Mouse (Mus musculus) midbrain, embryonic 16.5 days (tissue): ENCODE data around the gene Ceacam16. TPM values are rescaled to one million over a fixed set of nuclear protein-coding genes. Genes with fewer than 3 reads are reported as not detected.

Experiments
- ATAC-seq: fragments of 200-750 bp; cut with Nextera tagmentation; 2 replicates; pipeline ENCODE4 v1.8.0; 2017; ENCODE audit warnings: moderate TSS enrichment
- H3K27ac ChIP-seq: fragments of 300-500 bp; sonication (generic); 2 replicates; pipeline ENCODE4 v1.5.1; 2014; ENCODE audit warnings: mild to moderate bottlenecking, low read length, mixed read lengths
- H3K27me3 ChIP-seq: fragments of 300-500 bp; sonication (generic); 2 replicates; pipeline ENCODE4 v1.6.1; 2014; ENCODE audit warnings: low read depth, low read length, mixed read lengths; ENCODE audit not compliant: control insufficient read depth, insufficient read depth
- H3K36me3 ChIP-seq: fragments of 300-500 bp; sonication (generic); 2 replicates; pipeline ENCODE4 v1.6.1; 2014; ENCODE audit warnings: mild to moderate bottlenecking, low read length, moderate library complexity, mixed read lengths; ENCODE audit not compliant: control insufficient read depth, insufficient read depth
- H3K4me1 ChIP-seq: fragments of 300-500 bp; sonication (generic); 2 replicates; pipeline ENCODE4 v1.6.1; 2014; ENCODE audit warnings: mild to moderate bottlenecking, low read length, mixed read lengths; ENCODE audit not compliant: control insufficient read depth, insufficient read depth
- H3K4me2 ChIP-seq: fragments of 300-500 bp; sonication (generic); 2 replicates; pipeline ENCODE4 v1.6.1; 2014; ENCODE audit warnings: mild to moderate bottlenecking, low read length, mixed read lengths
- H3K4me3 ChIP-seq: fragments of 300-500 bp; sonication (generic); 2 replicates; pipeline ENCODE4 v1.5.1; 2014; ENCODE audit warnings: low read depth, mild to moderate bottlenecking, low read length, moderate library complexity, mixed read lengths
- H3K9ac ChIP-seq: fragments of 300-500 bp; sonication (generic); 2 replicates; pipeline ENCODE4 v1.6.1; 2014; ENCODE audit warnings: low read depth, low read length, mixed read lengths
- H3K9me3 ChIP-seq: fragments of 300-500 bp; sonication (generic); replicated peaks from 2 replicates; pipeline ENCODE4 v1.6.1; 2014; ENCODE audit warnings: mild to moderate bottlenecking, low read length, mixed read lengths; ENCODE audit not compliant: control insufficient read depth, poor library complexity, severe bottlenecking
- WGBS: fragments of 180-500 bp; shearing (Covaris S2); extraction: QIAGEN DNeasy Blood & Tissue Kit; methylation state at CpG from one replicate; pipeline ENCODE4 v1.1.7; 2014; 5-methylcytosine and 5-hydroxymethylcytosine counted together
- polyA plus RNA-seq: library from polyadenylated mRNA; unstranded; fragments of >200 nt; fragmentation: Nextera tagmentation; extraction: Ambion mirVana; gene quantifications from 2 replicates; pipeline ENCODE4 v1.2.1, GENCODE M21; 2015

The Ceacam16 gene
- polyA plus RNA-seq, 1 experiment from 2014 or later = 1.6 TPM

- ATAC-seq = peak; percentile 91
- peak within 1 kb of the TSS; percentile 81 for H3K9ac ChIP-seq
- 2% methylated on average over 33 of the region's 33 CpGs for WGBS
These were observed 9.1 kb downstream of the Ceacam16 start, which contains the start of gene Gm19345 for GRCm38 (mm10) chr7:19851858-19852570. Gene Gm19345 (plus strand): TSS chr7:19852003.

GRCm38 (mm10) chr7:19844521-19845171 lies 16.5 kb downstream of the Ceacam16 start:
- Histone ChIP-seq H3K4me1 (no peaks in the 10 kb centered on the region; the same call in 1 of the 2 replicates), H3K27me3 (peaks cover 11% of the 10 kb centered on the region; the same call in 1 of the 2 replicates), H3K4me2 (no peak overlapping the region), H3K4me3 (no peak overlapping the region), H3K36me3 (no peaks in the 10 kb centered on the region), H3K9ac (no peak overlapping the region), H3K27ac (no peak overlapping the region), H3K9me3 (no peaks in the 10 kb centered on the region)
- ATAC-seq = no peak
- WGBS = 63% methylated on average over 14 of the region's 15 CpGs

More at GRCm38 (mm10) chr7:19851858-19852570, 9.1 kb downstream of the Ceacam16 start, which contains the start of gene Gm19345:
- Histone ChIP-seq H3K9me3 (no peaks in the 10 kb centered on the region), H3K4me1 (no peaks in the 10 kb centered on the region), H3K27me3 (no peaks in the 10 kb centered on the region), H3K4me3 (peak within 1 kb of the TSS; percentile 53), H3K27ac (peak within 1 kb of the TSS; percentile 80), H3K4me2 (peak within 1 kb of the TSS; percentile 68), H3K36me3 (no peaks in the 10 kb centered on the region)

- 3% methylated on average over 11 of the region's 11 CpGs for WGBS
- Histone ChIP-seq H3K36me3 (no peaks in the 10 kb centered on the region), H3K4me3 (no peak overlapping the region), H3K9ac (no peak overlapping the region), H3K27me3 (peaks cover 11% of the 10 kb centered on the region; the same call in 1 of the 2 replicates), H3K4me1 (no peaks in the 10 kb centered on the region; the same call in 1 of the 2 replicates), H3K27ac (no peak overlapping the region), H3K4me2 (no peak overlapping the region), H3K9me3 (no peaks in the 10 kb centered on the region)
- ATAC-seq = peak; percentile 68; the same call in 1 of the 2 replicates
These were observed 17.5 kb downstream of the Ceacam16 start for GRCm38 (mm10) chr7:19843561-19843960.

GRCm38 (mm10) chr7:19842885-19843504 lies 18.1 kb downstream of the Ceacam16 start:
- no peaks in the 10 kb centered on the region for H3K9me3 ChIP-seq
- ATAC-seq = no peak
- no peak overlapping the region for H3K4me2 ChIP-seq
- no peaks in the 10 kb centered on the region for H3K36me3 ChIP-seq
- no peak overlapping the region for H3K9ac ChIP-seq
- 25% methylated on average over 19 of the region's 19 CpGs for WGBS
- no peaks in the 10 kb centered on the region; the same call in 1 of the 2 replicates for H3K4me1 ChIP-seq
- H3K4me3 ChIP-seq = no peak overlapping the region
- no peak overlapping the region for H3K27ac ChIP-seq
- peaks cover 11% of the 10 kb centered on the region; the same call in 1 of the 2 replicates for H3K27me3 ChIP-seq

- Histone ChIP-seq H3K9ac (no peak overlapping the region), H3K4me2 (no peak overlapping the region), H3K4me1 (no peaks in the 10 kb centered on the region; the same call in 1 of the 2 replicates), H3K27ac (no peak overlapping the region), H3K9me3 (no peaks in the 10 kb centered on the region), H3K4me3 (no peak overlapping the region), H3K27me3 (peaks cover 11% of the 10 kb centered on the region; the same call in 1 of the 2 replicates), H3K36me3 (no peaks in the 10 kb centered on the region)
- 82% methylated on average over 21 of the region's 21 CpGs for WGBS
- no peak for ATAC-seq
These were observed 19.2 kb downstream of the Ceacam16 start for GRCm38 (mm10) chr7:19841686-19842413.

- peaks cover 9% of the 10 kb centered on the region; the same call in 1 of the 2 replicates for H3K27me3 ChIP-seq
- 85% methylated on average over 3 of the region's 3 CpGs for WGBS
- H3K4me2 ChIP-seq = no peak overlapping the region
- H3K36me3 ChIP-seq = no peaks in the 10 kb centered on the region
- H3K4me1 ChIP-seq = no peaks in the 10 kb centered on the region; the same call in 1 of the 2 replicates
- no peak overlapping the region for H3K27ac ChIP-seq
- no peak overlapping the region for H3K4me3 ChIP-seq
- no peak for ATAC-seq
- H3K9me3 ChIP-seq = no peaks in the 10 kb centered on the region
- no peak overlapping the region for H3K9ac ChIP-seq
These were observed 20.2 kb downstream of the Ceacam16 start for GRCm38 (mm10) chr7:19840936-19841335.

- no peak for ATAC-seq
- Histone ChIP-seq H3K4me3 (no peak overlapping the region), H3K36me3 (no peaks in the 10 kb centered on the region), H3K9me3 (no peaks in the 10 kb centered on the region), H3K27ac (no peak overlapping the region), H3K4me1 (no peaks in the 10 kb centered on the region; the same call in 1 of the 2 replicates), H3K4me2 (no peak overlapping the region), H3K9ac (no peak overlapping the region), H3K27me3 (peaks cover 9% of the 10 kb centered on the region; the same call in 1 of the 2 replicates)
- WGBS = 79% methylated on average over 4 of the region's 4 CpGs
These were observed 20.7 kb downstream of the Ceacam16 start for GRCm38 (mm10) chr7:19840371-19840770.

- 66% methylated on average over 3 of the region's 3 CpGs for WGBS
- Histone ChIP-seq H3K4me2 (no peak overlapping the region), H3K36me3 (no peaks in the 10 kb centered on the region), H3K9me3 (no peaks in the 10 kb centered on the region), H3K9ac (no peak overlapping the region), H3K27ac (no peak overlapping the region), H3K4me3 (no peak overlapping the region), H3K4me1 (no peaks in the 10 kb centered on the region), H3K27me3 (no peaks in the 10 kb centered on the region)
- ATAC-seq = no peak
These were observed 24.3 kb downstream of the Ceacam16 start for GRCm38 (mm10) chr7:19836843-19837242.
